Mouse (Mus musculus) left cerebral cortex, adult 8-10 months (tissue): ENCODE measurements around the gene Arhgef10l. TPM values are rescaled to one million over a fixed set of nuclear protein-coding genes. Genes with fewer than 3 reads are reported as not detected.
A peak's percentile ranks its signal among the peaks of the same experiment; 100 is the strongest.
"Not testable (repeated sequence)": the region's sequence is repeated elsewhere in the genome, so short reads cannot be mapped to it uniquely, and the experiment has no call there.

Experiments used
- DNase-seq, 2 experiments: peaks; one replicate each; pipeline ENCODE4 v3.0.0; 2022; ENCODE audit warnings: low spot score in 2 of 2
- total RNA-seq, 4 experiments: library from RNA; stranded (reverse); gene quantifications; 2 replicates each; pipeline ENCODE4 v1.2.4; 2022

The Arhgef10l gene
- total RNA-seq, 4 experiments from 2014 or later, result 68.0 to 98.1 (median 77.8) TPM

DNA sequence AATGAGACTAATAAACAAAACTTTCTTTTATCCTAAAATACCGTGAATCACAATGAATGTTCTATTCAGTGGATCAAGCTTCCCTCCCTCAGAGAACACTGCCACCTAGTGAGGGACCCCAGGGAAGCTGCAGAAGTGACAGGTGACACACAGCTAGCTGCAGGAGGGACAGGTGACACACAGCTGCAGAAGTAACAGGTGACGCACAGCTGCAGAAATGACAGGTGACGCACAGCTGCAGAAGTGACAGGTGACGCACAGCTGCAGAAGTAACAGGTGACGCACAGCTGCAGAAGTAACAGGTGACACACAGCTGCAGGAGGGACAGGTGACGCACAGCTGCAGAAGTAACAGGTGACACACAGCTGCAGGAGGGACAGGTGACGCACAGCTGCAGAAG lies 90.9 kb downstream of the Arhgef10l start:
- DNase-seq, result not testable (repeated sequence)

DNA sequence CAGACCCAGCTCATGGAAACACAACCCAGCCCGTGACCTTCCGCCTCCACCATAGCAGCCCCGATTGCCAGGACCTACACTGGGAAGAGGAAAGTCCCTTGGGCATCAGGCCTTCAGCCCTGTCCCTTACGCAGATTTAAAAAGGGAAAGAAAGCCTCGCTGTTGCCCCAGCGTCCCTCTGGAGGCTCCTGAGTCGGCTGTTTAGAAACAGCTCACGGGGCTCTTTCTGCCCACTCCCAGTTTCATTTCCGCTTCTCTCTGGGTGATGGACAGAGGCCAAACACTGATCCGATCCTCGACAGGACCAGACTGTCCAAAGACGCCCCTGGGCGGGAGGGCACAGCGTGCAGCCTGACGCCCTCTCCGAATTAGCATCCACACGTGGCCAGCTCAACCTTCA lies 93.4 kb downstream of the Arhgef10l start:
- DNase-seq, result no peak

DNA sequence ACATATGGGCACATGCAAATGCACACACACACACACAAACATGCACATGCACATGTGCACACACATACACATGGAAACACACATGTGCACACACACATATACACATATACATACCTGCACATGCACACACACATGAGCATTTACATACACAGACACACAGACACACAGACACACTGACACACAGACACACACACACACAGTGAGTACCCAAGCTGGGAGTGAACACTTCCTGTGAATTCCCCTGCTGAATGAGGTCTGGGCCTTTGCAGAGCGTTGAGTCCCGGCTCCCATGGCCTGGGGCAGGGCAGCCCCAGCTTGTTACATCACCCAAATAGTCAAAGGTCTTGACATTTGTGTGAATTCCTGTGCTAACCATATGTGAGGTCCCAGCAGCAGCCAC lies 96.4 kb downstream of the Arhgef10l start:
- no peak for DNase-seq

DNA sequence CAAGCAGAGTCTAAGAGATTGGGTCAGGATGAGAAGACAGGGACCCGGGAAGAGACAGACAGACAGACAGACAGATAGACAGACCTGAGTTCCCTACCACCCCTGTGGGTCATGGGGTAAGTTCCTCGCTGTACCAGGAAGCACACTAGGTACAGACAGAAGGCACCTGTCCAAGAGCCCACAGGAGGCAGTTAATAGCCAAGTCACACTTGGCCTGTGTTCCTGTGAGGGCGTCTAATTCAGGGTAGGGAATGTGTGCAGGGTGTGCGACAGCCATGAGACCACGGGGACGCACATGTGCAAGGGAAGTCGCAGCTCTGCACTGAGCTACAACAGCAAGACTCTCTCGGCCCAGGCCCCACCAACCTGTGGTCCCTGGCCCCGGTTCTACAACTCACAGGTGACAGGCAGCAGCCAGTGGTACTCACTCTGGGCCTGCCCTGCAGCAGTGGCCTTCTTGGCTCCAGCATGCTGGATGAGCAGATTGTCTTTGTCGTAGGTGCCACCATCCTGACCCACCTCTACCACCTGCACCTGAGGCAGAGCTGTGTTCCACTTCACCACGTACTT lies 97.8 kb downstream of the Arhgef10l start:
- no peak for DNase-seq

DNA sequence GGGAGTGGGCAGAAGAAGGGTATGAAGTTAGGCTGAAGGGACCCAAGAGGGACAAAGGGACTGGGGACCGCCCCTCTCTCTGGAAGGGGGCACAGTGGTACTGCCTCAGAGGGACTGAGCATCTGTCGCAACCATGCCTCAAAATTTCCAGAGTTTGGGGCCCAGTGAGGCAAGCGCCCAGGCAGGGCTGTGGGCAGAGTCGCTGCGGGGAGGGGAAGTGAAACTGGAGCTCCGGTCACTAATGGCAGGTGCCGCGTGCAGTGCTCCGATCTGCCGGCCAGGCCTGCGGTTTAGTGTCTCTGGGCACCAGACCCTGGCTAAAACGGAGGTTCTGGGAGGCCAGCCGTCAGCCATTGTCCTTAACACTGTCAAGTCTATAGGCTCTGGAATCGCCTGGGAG lies 99.0 kb downstream of the Arhgef10l start:
- no peak for DNase-seq

GRCm38 (mm10) chr4:140564459-140564858 lies 101.4 kb downstream of the Arhgef10l start:
- not testable (repeated sequence) for DNase-seq

DNA sequence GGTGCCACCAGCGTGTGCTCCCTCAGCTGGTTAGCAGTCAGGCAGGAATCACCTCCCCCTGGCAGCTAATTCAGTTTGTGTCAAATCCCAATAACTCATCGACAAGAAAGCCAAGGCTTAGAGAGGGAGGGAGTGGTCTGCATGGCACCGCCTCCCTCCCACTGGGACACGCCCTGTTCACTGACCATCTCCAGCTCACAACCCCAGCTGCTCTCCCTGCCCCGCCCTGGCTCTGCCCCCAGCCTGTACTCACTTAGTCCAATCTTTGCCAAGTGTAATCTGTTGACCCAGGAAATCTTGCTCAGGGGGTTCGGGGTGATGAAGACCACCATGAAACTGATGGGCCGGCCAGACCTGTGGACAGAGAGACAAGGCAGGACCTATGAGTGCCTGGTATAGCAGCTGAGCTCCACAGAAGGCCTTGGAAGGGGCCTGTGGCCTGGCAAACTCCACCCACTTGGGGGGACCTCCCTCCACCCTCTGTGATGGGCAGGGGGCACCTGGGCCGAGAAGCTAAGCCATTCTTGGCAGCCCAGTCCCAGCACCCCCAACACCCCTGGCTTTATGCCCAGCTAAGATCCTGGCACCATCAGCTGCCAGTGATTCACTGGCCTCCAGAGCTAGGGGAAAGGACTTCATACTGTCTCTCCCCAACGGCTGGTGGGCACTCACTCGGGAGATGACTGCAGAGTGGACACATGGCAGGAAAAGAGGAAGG lies 103.2 kb downstream of the Arhgef10l start:
- no peak for DNase-seq

GRCm38 (mm10) chr4:140561744-140562143 lies 104.1 kb downstream of the Arhgef10l start:
- no peak for DNase-seq

- no peak for DNase-seq
Observed at GRCm38 (mm10) chr4:140559862-140560261, 106.0 kb downstream of the Arhgef10l start.

- DNase-seq, result no peak
Observed at GRCm38 (mm10) chr4:140558193-140558592, 107.6 kb downstream of the Arhgef10l start.

DNA sequence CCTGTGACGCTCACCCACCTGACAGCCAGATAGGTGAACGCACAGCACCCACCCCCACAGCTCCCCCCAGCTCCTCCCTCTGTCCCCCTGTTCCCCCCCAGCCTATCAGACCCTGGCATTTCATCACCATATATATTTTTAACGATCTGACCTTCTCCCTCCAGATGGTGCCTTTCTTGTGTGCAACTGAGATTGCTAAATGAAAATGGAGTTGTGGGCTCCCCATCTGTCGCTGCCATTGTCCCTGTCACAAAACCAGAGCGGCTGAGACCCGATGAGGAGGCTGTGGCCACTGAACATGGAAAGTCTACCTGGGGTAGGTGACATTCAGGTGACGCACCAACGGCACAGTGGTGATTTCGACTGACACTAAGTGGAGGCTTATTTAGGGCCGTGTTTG lies 109.3 kb downstream of the Arhgef10l start:
- no peak for DNase-seq

- peak; percentile 33 to 56 for DNase-seq
Observed at GRCm38 (mm10) chr4:140555273-140555672, 110.5 kb downstream of the Arhgef10l start.

DNA sequence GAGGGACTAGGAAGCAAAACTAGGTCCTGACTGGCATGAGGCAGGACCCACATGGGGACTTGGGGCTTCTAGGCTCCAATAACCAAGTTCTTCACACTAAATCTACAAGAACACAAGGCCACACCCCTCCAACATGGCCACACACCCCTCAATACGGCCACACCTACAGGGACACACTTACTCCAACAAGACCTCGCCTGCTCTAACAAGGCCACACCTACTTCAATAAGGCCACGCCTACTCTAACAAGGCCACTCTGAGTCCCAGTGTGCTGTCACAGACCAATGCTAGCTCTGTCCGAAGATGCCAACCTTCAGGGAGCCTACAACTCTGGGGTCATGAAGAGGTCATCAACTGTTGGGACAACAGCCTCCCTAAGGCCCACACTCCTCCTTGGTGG lies 111.3 kb downstream of the Arhgef10l start:
- no peak for DNase-seq

DNA sequence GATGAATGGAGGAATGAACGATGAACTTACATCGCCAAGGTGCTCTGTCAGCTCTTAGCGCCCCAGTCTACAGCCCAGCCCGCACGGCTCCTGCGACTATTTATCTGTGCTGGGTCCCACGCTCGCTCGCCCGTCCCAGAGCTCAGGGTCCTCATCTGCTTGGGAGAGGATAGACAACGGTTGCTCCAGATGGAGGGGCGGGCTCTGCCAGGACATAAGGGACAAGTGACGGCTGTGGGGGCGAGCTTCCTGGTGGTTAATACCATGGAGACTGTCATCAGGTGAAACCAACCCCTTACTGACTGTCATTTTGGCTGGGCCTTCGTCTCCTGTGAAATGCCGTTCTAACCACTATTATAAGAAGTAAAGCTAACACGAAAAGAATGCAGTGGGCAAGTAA lies 114.0 kb downstream of the Arhgef10l start:
- DNase-seq, result no peak

DNA sequence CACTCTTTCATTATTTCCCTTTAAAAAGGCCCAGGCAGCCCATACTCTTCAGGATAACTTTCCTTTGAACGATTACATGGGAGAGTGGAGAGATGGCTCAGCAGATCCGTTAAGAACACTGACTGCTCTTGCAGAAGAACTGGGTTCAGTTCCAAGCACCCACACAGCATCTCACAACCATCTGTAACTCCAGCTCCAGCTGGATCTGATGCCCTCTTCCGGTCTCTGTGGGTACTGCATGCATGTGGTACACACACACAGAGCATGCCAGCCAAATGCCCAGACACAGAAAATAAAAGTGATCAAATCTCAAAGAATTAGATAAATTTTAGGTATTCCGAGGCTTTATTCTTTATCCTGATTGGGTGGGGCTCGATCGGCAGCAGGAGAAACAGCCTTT lies 115.1 kb downstream of the Arhgef10l start:
- DNase-seq, result no peak

DNA sequence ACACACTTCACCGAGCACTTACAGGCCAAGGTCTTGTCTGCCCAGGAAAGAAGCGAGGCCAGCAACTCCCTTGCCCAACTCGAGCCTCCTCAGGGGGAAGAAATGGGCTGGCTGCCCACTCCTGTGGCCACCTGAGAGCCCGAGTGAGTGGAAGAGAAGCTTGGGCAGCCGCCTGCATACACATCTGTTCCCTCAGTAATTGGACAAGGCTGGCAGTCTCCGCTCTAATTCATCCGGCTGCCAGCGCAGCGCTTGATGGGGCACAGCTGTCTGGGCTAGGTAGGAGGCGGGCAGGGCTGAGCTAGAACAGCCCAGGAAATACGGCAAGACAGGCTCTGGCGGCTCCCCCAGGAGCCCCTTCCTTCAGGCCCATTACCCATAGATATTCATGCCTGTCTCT lies 115.8 kb downstream of the Arhgef10l start:
- peak in 1 of 2 experiments; percentile 50 for DNase-seq

- peak in 1 of 2 experiments; percentile 44 for DNase-seq
Observed at GRCm38 (mm10) chr4:140547488-140547887, 118.3 kb downstream of the Arhgef10l start.

- DNase-seq, result peak in 1 of 2 experiments; percentile 61
Observed at GRCm38 (mm10) chr4:140539125-140539524, 126.7 kb downstream of the Arhgef10l start.

DNA sequence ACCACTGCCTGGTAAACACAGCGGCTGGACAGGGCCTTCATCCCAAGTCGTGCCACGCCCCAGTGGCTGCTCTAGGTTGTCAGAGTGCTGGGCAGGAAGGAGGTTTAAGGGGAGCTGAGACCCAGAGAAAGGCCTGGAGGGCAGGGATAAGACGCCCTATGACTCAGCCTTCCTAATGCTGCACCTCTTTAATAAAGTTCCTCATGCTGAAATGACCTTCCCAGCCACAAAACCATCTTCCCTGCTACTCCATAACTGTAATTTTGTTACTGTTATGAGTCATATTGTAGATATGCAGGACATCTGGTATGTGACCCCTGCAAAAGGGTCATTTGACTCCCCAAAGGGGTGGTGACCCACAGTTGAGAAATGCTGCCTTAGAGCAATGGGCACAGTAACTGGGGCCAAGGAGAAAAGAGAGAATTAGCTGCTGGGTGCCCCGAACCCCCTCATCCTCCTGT lies 128.2 kb downstream of the Arhgef10l start:
- no peak for DNase-seq

DNA sequence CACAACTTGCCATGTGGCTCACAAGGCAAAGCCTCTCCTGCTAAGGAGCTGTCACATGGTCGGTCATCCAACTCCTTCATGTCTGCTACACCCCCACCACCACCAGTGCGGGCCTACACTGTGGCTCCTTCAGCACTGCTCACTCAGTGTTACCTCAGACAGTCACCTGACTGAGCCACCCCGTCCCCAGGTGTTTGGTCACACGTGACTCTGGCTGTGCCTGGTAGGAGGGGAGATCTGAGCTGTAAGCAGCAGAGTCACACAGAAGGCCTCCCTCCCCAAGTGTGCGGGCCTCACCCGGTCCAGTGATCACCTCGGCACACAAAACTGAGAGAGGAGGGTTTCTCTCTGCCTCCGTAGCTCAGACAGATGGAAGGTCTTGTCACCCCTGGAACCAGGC lies 130.5 kb downstream of the Arhgef10l start:
- no peak for DNase-seq

- no peak for DNase-seq
Observed at GRCm38 (mm10) chr4:140532270-140532669, 133.5 kb downstream of the Arhgef10l start.

- DNase-seq, result no peak
Observed at GRCm38 (mm10) chr4:140531024-140531423, 134.8 kb downstream of the Arhgef10l start.

DNA sequence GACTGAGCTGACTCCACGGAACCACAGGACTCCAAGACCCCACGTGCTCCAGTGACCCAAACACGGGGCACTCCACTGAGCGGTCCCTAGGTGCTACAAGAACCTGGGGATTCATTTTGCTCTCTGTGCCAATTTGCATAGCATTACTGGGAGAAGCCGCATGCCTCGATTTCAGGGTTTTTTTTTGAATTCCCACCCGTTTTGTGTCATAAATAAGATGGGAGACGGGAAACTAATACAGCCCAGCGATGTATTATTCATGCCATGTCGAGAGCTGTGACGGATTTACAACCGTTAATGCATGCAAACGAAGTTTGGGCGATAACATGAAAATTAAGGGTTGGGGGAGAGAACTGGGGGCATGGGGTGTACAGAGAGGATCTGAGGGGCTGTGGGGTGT lies 136.1 kb downstream of the Arhgef10l start:
- no peak for DNase-seq
